Mouse (Mus musculus) myocyte (in vitro differentiated cells): ENCODE measurements around the gene St6galnac3. TPM values are rescaled to one million over a fixed set of nuclear protein-coding genes. Genes with fewer than 3 reads are reported as not detected.

Experiments used
- H3K27me3 ChIP-seq: one replicate; pipeline ENCODE4 v1.6.1; 2011; ENCODE audit not compliant: control insufficient read depth, insufficient read depth, insufficient read length
- H3K36me3 ChIP-seq: one replicate; pipeline ENCODE4 v1.6.1; 2011; ENCODE audit not compliant: control insufficient read depth, insufficient read depth
- H3K4me2 ChIP-seq: one replicate; pipeline ENCODE4 v1.6.1; 2011; ENCODE audit warnings: low read depth, control low read depth
- H3K4me3 ChIP-seq: one replicate; pipeline ENCODE4 v1.5.1; 2011; ENCODE audit warnings: mild to moderate bottlenecking, control low read depth, moderate library complexity
- H3K79me2 ChIP-seq: one replicate; pipeline ENCODE4 v1.6.1; 2011; ENCODE audit not compliant: control insufficient read depth, insufficient read depth
- H3ac ChIP-seq: one replicate; pipeline ENCODE4 v1.6.1; 2011; ENCODE audit not compliant: control insufficient read depth, insufficient read length
- CEBPB ChIP-seq: IDR thresholded peaks from 2 replicates; pipeline ENCODE4 v1.6.1; 2011; ENCODE audit warnings: mild to moderate bottlenecking, moderate library complexity; ENCODE audit not compliant: poor library complexity, insufficient read depth, severe bottlenecking
- E2F4 ChIP-seq: IDR thresholded peaks from one replicate; pipeline ENCODE4 v1.6.1; 2011; ENCODE audit warnings: mild to moderate bottlenecking, control low read depth, moderate library complexity; ENCODE audit not compliant: insufficient read depth
- MAX ChIP-seq: IDR thresholded peaks from one replicate; pipeline ENCODE4 v1.6.1; 2011; ENCODE audit warnings: low read depth, mild to moderate bottlenecking, control low read depth
- MYOD1 ChIP-seq, 3 experiments: IDR thresholded peaks; one replicate each; pipeline ENCODE4 v1.6.1; 2011; ENCODE audit warnings: control low read depth in 2 of 3, low read depth in 2 of 3, mild to moderate bottlenecking in 2 of 3, moderate library complexity in 1 of 3; ENCODE audit not compliant: insufficient read length in 2 of 3, control insufficient read depth in 1 of 3
- MYOG ChIP-seq, 3 experiments: IDR thresholded peaks; one replicate each; pipeline ENCODE4 v1.6.1; 2011; ENCODE audit warnings: control low read depth in 2 of 3, low read depth in 2 of 3, mild to moderate bottlenecking in 2 of 3; ENCODE audit not compliant: insufficient read length in 2 of 3, control insufficient read depth in 1 of 3, insufficient read depth in 1 of 3
- POLR2A ChIP-seq: IDR thresholded peaks from one replicate; pipeline ENCODE4 v1.6.1; 2011; ENCODE audit warnings: low read depth, mild to moderate bottlenecking, control low read depth, moderate library complexity; ENCODE audit not compliant: insufficient read length
- POLR2AphosphoS2 ChIP-seq: IDR thresholded peaks from one replicate; pipeline ENCODE4 v1.6.1; 2011; ENCODE audit warnings: low read depth, control low read depth; ENCODE audit not compliant: insufficient read length
- REST ChIP-seq: IDR thresholded peaks from one replicate; pipeline ENCODE4 v1.6.1; 2011; ENCODE audit warnings: mild to moderate bottlenecking, control low read depth, moderate library complexity; ENCODE audit not compliant: insufficient read depth, insufficient read length
- SRF ChIP-seq: IDR thresholded peaks from one replicate; pipeline ENCODE4 v1.6.1; 2011; ENCODE audit warnings: low read depth; ENCODE audit not compliant: control insufficient read depth, insufficient read length
- TCF12 ChIP-seq: IDR thresholded peaks from one replicate; pipeline ENCODE4 v1.6.1; 2011; ENCODE audit warnings: mild to moderate bottlenecking, control low read depth; ENCODE audit not compliant: poor library complexity, insufficient read depth, severe bottlenecking
- TCF3 ChIP-seq: IDR thresholded peaks from one replicate; pipeline ENCODE4 v1.6.1; 2011; ENCODE audit warnings: low read depth, control low read depth; ENCODE audit not compliant: insufficient read length
- USF1 ChIP-seq: IDR thresholded peaks from one replicate; pipeline ENCODE4 v1.6.1; 2011; ENCODE audit warnings: low read depth, mild to moderate bottlenecking, control low read depth, moderate library complexity
- polyA plus RNA-seq: library from polyadenylated mRNA; unstranded; fragments of >200 nt; fragmentation: generic; extraction: Trizol; gene quantifications from one replicate; pipeline ENCODE4 v1.2.1, GENCODE M21; 2012; ENCODE audit warnings: missing spikeins

The St6galnac3 gene
- polyA plus RNA-seq, 1 experiment, result not detected

- TF ChIP-seq POLR2A (no peak), SRF (no peak)
- Histone ChIP-seq H3K4me2 (no peak overlapping the region), H3K36me3 (no peaks in the 10 kb centered on the region), H3K79me2 (no peaks in the 10 kb centered on the region), H3ac (no peak overlapping the region), H3K4me3 (no peak overlapping the region), H3K27me3 (no peaks in the 10 kb centered on the region)
Observed at GRCm38 (mm10) chr3:153289971-153290370, 435.0 kb downstream of the St6galnac3 start.

DNA sequence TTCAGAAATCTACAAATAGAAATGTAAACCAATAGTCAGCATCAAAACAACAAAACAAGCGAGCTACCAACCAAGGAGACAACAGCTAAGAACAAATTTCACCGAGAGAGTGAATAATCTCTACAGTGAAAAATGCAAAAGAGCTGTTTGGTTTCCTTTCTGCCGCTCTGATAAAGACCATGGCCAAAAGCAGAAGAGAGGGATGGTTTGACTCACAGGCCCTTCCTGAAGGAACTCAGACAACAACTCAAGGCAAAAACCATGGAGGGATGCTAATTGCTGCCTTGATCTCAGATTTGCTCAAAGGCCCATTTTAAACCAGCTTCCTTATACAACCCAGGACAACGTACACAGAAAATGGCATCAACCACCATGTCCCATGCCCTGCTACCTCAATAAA lies 437.4 kb downstream of the St6galnac3 start:
- TF ChIP-seq SRF, result no peak
- no peak for TF ChIP-seq E2F4
- TF ChIP-seq USF1, result no peak
- TF ChIP-seq MYOD1 (IDR thresholded peaks at IDR 0.05; ENCODE audit: control insufficient read depth in 1 of 3, insufficient read length in 2 of 3, low read depth in 2 of 3), result no peak
- TF ChIP-seq POLR2AphosphoS2, result no peak
- TF ChIP-seq TCF3, result no peak
- TF ChIP-seq MAX, result no peak
- no peak for TF ChIP-seq TCF12
- TF ChIP-seq CEBPB, result no peak
- TF ChIP-seq POLR2A, result no peak
- no peak for TF ChIP-seq MYOG (IDR thresholded peaks at IDR 0.05; ENCODE audit: control insufficient read depth in 1 of 3, insufficient read depth in 1 of 3, insufficient read length in 2 of 3, low read depth in 2 of 3)
- TF ChIP-seq REST, result no peak
- Histone ChIP-seq H3ac (no peak overlapping the region), H3K27me3 (no peaks in the 10 kb centered on the region), H3K4me3 (no peak overlapping the region), H3K79me2 (no peaks in the 10 kb centered on the region), H3K36me3 (no peaks in the 10 kb centered on the region), H3K4me2 (no peak overlapping the region)

DNA sequence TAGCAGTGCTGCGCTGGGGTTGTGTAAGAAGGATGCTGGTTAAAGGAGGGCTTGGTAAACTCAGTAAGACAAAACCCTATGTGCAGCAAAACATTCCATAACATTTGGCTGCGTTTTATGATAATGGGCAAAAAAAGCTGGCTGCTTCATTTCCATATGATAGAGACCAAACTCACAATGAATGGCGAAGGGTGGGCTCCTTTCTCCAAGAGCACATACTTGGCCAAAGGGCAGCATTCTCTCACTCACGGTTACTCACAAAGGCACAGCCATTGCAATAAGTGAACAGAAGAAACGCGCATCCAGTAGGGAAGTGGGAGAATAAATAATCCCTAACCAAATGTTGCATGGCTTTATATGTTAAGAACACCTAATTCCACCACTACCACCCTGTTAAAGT lies 437.9 kb downstream of the St6galnac3 start:
- TF ChIP-seq POLR2AphosphoS2, result no peak
- TF ChIP-seq SRF, result no peak
- TF ChIP-seq E2F4, result no peak
- TF ChIP-seq MAX, result no peak
- TF ChIP-seq MYOG (IDR thresholded peaks at IDR 0.05; ENCODE audit: control insufficient read depth in 1 of 3, insufficient read depth in 1 of 3, insufficient read length in 2 of 3, low read depth in 2 of 3), result no peak
- no peak for TF ChIP-seq TCF3
- no peak for TF ChIP-seq POLR2A
- TF ChIP-seq CEBPB, result no peak
- no peak for TF ChIP-seq MYOD1 (IDR thresholded peaks at IDR 0.05; ENCODE audit: control insufficient read depth in 1 of 3, insufficient read length in 2 of 3, low read depth in 2 of 3)
- TF ChIP-seq USF1, result no peak
- TF ChIP-seq TCF12, result no peak
- no peak for TF ChIP-seq REST
- no peak overlapping the region for H3K4me3 ChIP-seq
- no peaks in the 10 kb centered on the region for H3K79me2 ChIP-seq
- no peaks in the 10 kb centered on the region for H3K36me3 ChIP-seq
- no peaks in the 10 kb centered on the region for H3K27me3 ChIP-seq
- no peak overlapping the region for H3K4me2 ChIP-seq
- no peak overlapping the region for H3ac ChIP-seq

- Histone ChIP-seq H3K27me3 (no peaks in the 10 kb centered on the region), H3K36me3 (no peaks in the 10 kb centered on the region), H3K79me2 (no peaks in the 10 kb centered on the region), H3K4me2 (no peak overlapping the region), H3K4me3 (no peak overlapping the region), H3ac (no peak overlapping the region)
- no peak for TF ChIP-seq MYOD1 (IDR thresholded peaks at IDR 0.05; ENCODE audit: control insufficient read depth in 1 of 3, insufficient read length in 2 of 3, low read depth in 2 of 3)
- no peak for TF ChIP-seq USF1
- TF ChIP-seq CEBPB, result no peak
- no peak for TF ChIP-seq POLR2AphosphoS2
- TF ChIP-seq SRF, result no peak
- TF ChIP-seq MYOG (IDR thresholded peaks at IDR 0.05; ENCODE audit: control insufficient read depth in 1 of 3, insufficient read depth in 1 of 3, insufficient read length in 2 of 3, low read depth in 2 of 3), result no peak
- TF ChIP-seq TCF3, result no peak
- no peak for TF ChIP-seq TCF12
- no peak for TF ChIP-seq POLR2A
Observed at GRCm38 (mm10) chr3:153282123-153282765, 442.7 kb downstream of the St6galnac3 start.

- H3K4me2 ChIP-seq, result no peak overlapping the region
- no peaks in the 10 kb centered on the region for H3K36me3 ChIP-seq
- no peak overlapping the region for H3ac ChIP-seq
- no peak overlapping the region for H3K4me3 ChIP-seq
- TF ChIP-seq E2F4 (no peak), CEBPB (no peak), TCF3 (no peak), USF1 (no peak), POLR2A (no peak), POLR2AphosphoS2 (no peak), MYOG (IDR thresholded peaks at IDR 0.05; ENCODE audit: control insufficient read depth in 1 of 3, insufficient read depth in 1 of 3, insufficient read length in 2 of 3, low read depth in 2 of 3) (no peak), MYOD1 (IDR thresholded peaks at IDR 0.05; ENCODE audit: control insufficient read depth in 1 of 3, insufficient read length in 2 of 3, low read depth in 2 of 3) (no peak), MAX (no peak), REST (no peak), TCF12 (no peak), SRF (no peak)
- H3K79me2 ChIP-seq, result no peaks in the 10 kb centered on the region
- H3K27me3 ChIP-seq, result no peaks in the 10 kb centered on the region
Observed at GRCm38 (mm10) chr3:153278249-153278648, 446.7 kb downstream of the St6galnac3 start.
